Mouse (Mus musculus) urinary bladder, adult 2 months (tissue): ENCODE results near the gene Slc48a1. TPM values are rescaled to one million over a fixed set of nuclear protein-coding genes. Genes with fewer than 3 reads are reported as not detected.

Experiments
- DNase-seq: peaks from one replicate; pipeline ENCODE4 v3.0.0; 2022; ENCODE audit warnings: low spot score
- polyA plus RNA-seq: library from polyadenylated mRNA; depleted of rRNA; stranded (reverse); fragments of >200 nt; gene quantifications from 2 replicates; pipeline ENCODE4 v1.2.3, GENCODE M21; 2012

Slc48a1 gene
- polyA plus RNA-seq, 1 experiment = 72.4 TPM

- DNase-seq = no peak
Observed at GRCm38 (mm10) chr15:97781961-97782748, 3.8 kb downstream of the Slc48a1 start.

GRCm38 (mm10) chr15:97782749-97783105 is 4.4 kb downstream of the Slc48a1 start:
- peak; percentile 66 for DNase-seq

- peak; percentile 87 for DNase-seq
Observed at GRCm38 (mm10) chr15:97784092-97784559, 5.8 kb downstream of the Slc48a1 start.

- no peak for DNase-seq
Observed at GRCm38 (mm10) chr15:97784561-97785161, 6.3 kb downstream of the Slc48a1 start.

GRCm38 (mm10) chr15:97785731-97786411 is 7.6 kb downstream of the Slc48a1 start:
- no peak for DNase-seq

- no peak for DNase-seq
Observed at GRCm38 (mm10) chr15:97786412-97787112, 8.2 kb downstream of the Slc48a1 start.

GRCm38 (mm10) chr15:97787148-97787798 is 9.0 kb downstream of the Slc48a1 start:
- no peak for DNase-seq

- DNase-seq = no peak
Observed at GRCm38 (mm10) chr15:97787799-97788667, 9.7 kb downstream of the Slc48a1 start.

GRCm38 (mm10) chr15:97788821-97789220 is 10.5 kb downstream of the Slc48a1 start:
- no peak for DNase-seq

- peak; percentile 56 for DNase-seq
Observed at GRCm38 (mm10) chr15:97789761-97790505, 11.6 kb downstream of the Slc48a1 start.

GRCm38 (mm10) chr15:97791126-97791700 is 12.9 kb downstream of the Slc48a1 start:
- no peak for DNase-seq

GRCm38 (mm10) chr15:97793386-97794153 is 15.2 kb downstream of the Slc48a1 start:
- DNase-seq = no peak

- DNase-seq = no peak
Observed at GRCm38 (mm10) chr15:97794268-97794667, 15.9 kb downstream of the Slc48a1 start.

GRCm38 (mm10) chr15:97795559-97796235 is 17.4 kb downstream of the Slc48a1 start:
- DNase-seq = no peak

GRCm38 (mm10) chr15:97796674-97797310 is 18.5 kb downstream of the Slc48a1 start:
- no peak for DNase-seq

- no peak for DNase-seq
Observed at GRCm38 (mm10) chr15:97798134-97798533, 19.8 kb downstream of the Slc48a1 start.

- DNase-seq = no peak
Observed at GRCm38 (mm10) chr15:97799446-97799845, 21.1 kb downstream of the Slc48a1 start.

- no peak for DNase-seq
Observed at GRCm38 (mm10) chr15:97800853-97801252, 22.5 kb downstream of the Slc48a1 start.
